Mouse (Mus musculus) B cell, adult 62 days (primary cell): ENCODE data around the gene Gm5416. TPM values are rescaled to one million over a fixed set of nuclear protein-coding genes. Genes with fewer than 3 reads are reported as not detected.

ENCODE experiments used
- total RNA-seq: library from RNA; stranded (reverse); gene quantifications from 4 replicates; pipeline ENCODE4 v1.2.4, GENCODE M21; 2023

Gm5416 gene
- not detected in 4 replicates for total RNA-seq

DNA sequence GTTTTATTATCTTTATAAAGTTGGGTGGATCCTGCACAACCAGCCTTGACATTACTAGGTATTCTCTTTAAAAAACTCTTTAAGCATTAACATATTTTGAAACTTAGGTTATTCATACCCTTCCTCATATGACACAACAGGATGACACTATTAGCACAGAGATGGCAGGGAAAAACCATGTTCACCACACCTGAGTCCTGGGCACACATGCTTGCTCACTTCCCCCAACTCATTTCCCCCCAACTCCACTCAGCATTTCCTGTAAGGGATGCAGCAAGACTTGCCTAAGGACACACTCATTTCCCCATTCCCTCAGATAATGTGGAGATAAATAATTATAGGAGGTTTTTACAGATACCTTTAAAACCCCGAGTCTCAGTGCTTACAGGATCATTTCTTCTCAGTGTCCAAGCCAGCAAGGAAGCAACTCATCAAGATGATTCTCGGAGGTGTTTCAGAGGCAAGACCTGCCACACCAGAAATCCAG, at the start of gene Gm5416:
Gene Gm5416, plus strand, starts transcription at position 437 of the 487 bp plus-strand sequence.

DNA sequence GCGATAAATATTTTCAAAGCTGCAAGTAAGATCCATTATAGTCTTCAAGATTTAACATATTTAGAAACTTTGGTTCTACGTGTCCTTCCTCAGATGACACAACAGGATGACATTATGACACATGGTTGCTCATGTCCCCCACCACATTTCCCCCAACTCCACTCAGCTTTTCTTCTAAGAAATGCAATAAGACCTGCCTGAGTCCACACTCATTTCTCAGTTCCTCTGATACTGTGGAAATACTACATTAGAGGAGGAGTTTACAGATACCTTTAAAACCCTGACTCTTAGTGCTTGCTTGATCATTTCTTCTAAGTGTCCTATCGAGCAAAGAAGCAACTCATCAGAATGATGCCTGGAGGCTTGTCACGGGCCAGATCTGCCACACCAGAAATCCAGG, 26.3 kb upstream of the Gm5416 start, which contains the start of gene Gm5483:
Gene Gm5483, plus strand, starts transcription at position 301 of the 400 bp plus-strand sequence.

GRCm38 (mm10) chr16:36221168-36221567, 11.0 kb downstream of the Gm5416 start, which contains the start of gene 2010005H15Rik:
2010005H15Rik (plus strand) TSS chr16:36221468.

Other genes starting within 250 kb of the Gm5416 start
- gene Kpna1, start 231.7 kb upstream of the Gm5416 start, total RNA-seq = 162 to 196 TPM (median 172 TPM) in 4 replicates
- 15.4 to 17.9 TPM (median 17.2 TPM) in 4 replicates for gene Wdr5b, start 169.2 kb upstream of the Gm5416 start, total RNA-seq
- 27.6 to 31.6 TPM (median 29.2 TPM) in 4 replicates for gene Fam162a, start 138.8 kb upstream of the Gm5416 start, total RNA-seq
- 26.9 to 36.5 TPM (median 31.1 TPM) in 4 replicates for gene Ccdc58, start 138.7 kb upstream of the Gm5416 start, total RNA-seq
- gene Csta1, start 79.2 kb upstream of the Gm5416 start, total RNA-seq = not detected in 4 replicates
- not detected in 4 replicates for gene Stfa2l1, start 53.6 kb upstream of the Gm5416 start, total RNA-seq
- not detected in 4 replicates for gene Gm5483, start 26.2 kb upstream of the Gm5416 start, total RNA-seq
- not detected in 4 replicates for gene 2010005H15Rik, start 11.1 kb downstream of the Gm5416 start, total RNA-seq
- gene Stfa1, start 66.5 kb downstream of the Gm5416 start, total RNA-seq = not detected in 4 replicates
- not detected in 4 replicates for gene BC117090, start 123.9 kb downstream of the Gm5416 start, total RNA-seq
- not detected in 4 replicates for gene BC100530, start 157.3 kb downstream of the Gm5416 start, total RNA-seq
- gene Stfa2, start 198.1 kb downstream of the Gm5416 start, total RNA-seq = not detected in 4 replicates
- gene Stfa3, start 245.0 kb downstream of the Gm5416 start, total RNA-seq = not detected in 4 replicates